Mouse (Mus musculus) lung, embryonic 16.5 days (tissue): ENCODE data around the gene Vcl. TPM values are rescaled to one million over a fixed set of nuclear protein-coding genes. Genes with fewer than 3 reads are reported as not detected.
A peak's percentile ranks its signal among the peaks of the same experiment; 100 is the strongest.

ENCODE experiments used
- ATAC-seq: fragments of 200-750 bp; cut with Nextera tagmentation; 2 replicates; pipeline ENCODE4 v1.8.0; 2017; ENCODE audit warnings: low read depth, mild to moderate bottlenecking, moderate library complexity
- H3K27ac ChIP-seq: fragments of 300-500 bp; sonication (generic); 2 replicates; pipeline ENCODE4 v1.5.1; 2014; ENCODE audit warnings: mild to moderate bottlenecking, control low read depth, low read length
- H3K27me3 ChIP-seq: fragments of 300-500 bp; sonication (generic); 2 replicates; pipeline ENCODE4 v1.6.1; 2014; ENCODE audit warnings: low read depth, low read length, mixed read lengths; ENCODE audit not compliant: control insufficient read depth, insufficient read depth
- H3K36me3 ChIP-seq: fragments of 300-500 bp; sonication (generic); 2 replicates; pipeline ENCODE4 v1.6.1; 2014; ENCODE audit warnings: low read length; ENCODE audit not compliant: control insufficient read depth, insufficient read depth
- H3K4me1 ChIP-seq: fragments of 300-500 bp; sonication (generic); replicated peaks from 2 replicates; pipeline ENCODE4 v1.6.1; 2014; ENCODE audit warnings: low read length, mixed read lengths; ENCODE audit not compliant: control insufficient read depth, insufficient read depth
- H3K4me2 ChIP-seq: fragments of 300-500 bp; sonication (generic); 2 replicates; pipeline ENCODE4 v1.6.1; 2014; ENCODE audit warnings: low read depth, low read length, control low read depth
- H3K4me3 ChIP-seq: fragments of 300-500 bp; sonication (generic); 2 replicates; pipeline ENCODE4 v1.5.1; 2014; ENCODE audit warnings: mild to moderate bottlenecking, low read length, control low read depth
- H3K9ac ChIP-seq: fragments of 300-500 bp; sonication (generic); 2 replicates; pipeline ENCODE4 v1.6.1; 2014; ENCODE audit warnings: low read length, control low read depth
- H3K9me3 ChIP-seq: fragments of 300-500 bp; sonication (generic); 2 replicates; pipeline ENCODE4 v1.6.1; 2016; ENCODE audit warnings: low read length; ENCODE audit not compliant: control insufficient read depth
- WGBS: fragments of 180-500 bp; shearing (Covaris S2); extraction: QIAGEN DNeasy Blood & Tissue Kit; methylation state at CpG from one replicate; pipeline ENCODE4 v1.1.7; 2014; 5-methylcytosine and 5-hydroxymethylcytosine counted together
- polyA plus RNA-seq: library from polyadenylated mRNA; unstranded; fragments of >200 nt; fragmentation: Nextera tagmentation; extraction: Ambion mirVana; gene quantifications from 2 replicates; pipeline ENCODE4 v1.2.1, GENCODE M21; 2015

The Vcl gene
- polyA plus RNA-seq, 1 experiment from 2014 or later, result 72.3 TPM

DNA sequence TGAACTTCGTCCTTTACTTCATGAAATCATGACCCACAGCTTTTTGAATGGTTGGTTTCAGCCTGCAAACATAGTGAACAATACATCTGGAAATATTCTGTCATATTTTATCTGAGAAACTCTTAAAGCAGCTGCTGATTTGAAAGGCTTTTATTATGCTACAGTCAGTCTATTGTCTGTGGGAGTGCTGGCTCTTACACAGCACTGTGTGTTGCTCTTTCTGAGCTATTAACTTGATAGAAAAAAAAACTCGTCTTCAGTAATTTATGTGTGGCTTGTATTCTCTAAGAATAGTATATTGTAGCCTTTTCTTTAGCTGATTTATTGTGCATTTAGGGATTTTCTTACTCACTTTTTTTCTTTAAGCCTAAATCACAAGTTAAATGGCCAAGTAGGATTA, 35.1 kb downstream of the Vcl start:
- Histone ChIP-seq H3K27me3 (no peaks in the 10 kb centered on the region), H3K9ac (no peak overlapping the region), H3K9me3 (no peaks in the 10 kb centered on the region), H3K4me3 (no peak overlapping the region), H3K36me3 (no peaks in the 10 kb centered on the region), H3K4me1 (peaks cover 3% of the 10 kb centered on the region), H3K4me2 (no peak overlapping the region), H3K27ac (no peak overlapping the region)
- WGBS, result 55% methylated on average over 2 of the region's 2 CpGs
- no peak for ATAC-seq

- Histone ChIP-seq H3K4me3 (no peak overlapping the region), H3K27me3 (no peaks in the 10 kb centered on the region), H3K27ac (no peak overlapping the region), H3K36me3 (no peaks in the 10 kb centered on the region), H3K4me1 (no peaks in the 10 kb centered on the region; the same call in 1 of the 2 replicates), H3K9ac (no peak overlapping the region), H3K4me2 (no peak overlapping the region), H3K9me3 (no peaks in the 10 kb centered on the region)
- 85% methylated on average over 3 of the region's 3 CpGs for WGBS
- no peak for ATAC-seq
These were observed 37.9 kb downstream of the Vcl start for GRCm38 (mm10) chr14:20966959-20967670.

DNA sequence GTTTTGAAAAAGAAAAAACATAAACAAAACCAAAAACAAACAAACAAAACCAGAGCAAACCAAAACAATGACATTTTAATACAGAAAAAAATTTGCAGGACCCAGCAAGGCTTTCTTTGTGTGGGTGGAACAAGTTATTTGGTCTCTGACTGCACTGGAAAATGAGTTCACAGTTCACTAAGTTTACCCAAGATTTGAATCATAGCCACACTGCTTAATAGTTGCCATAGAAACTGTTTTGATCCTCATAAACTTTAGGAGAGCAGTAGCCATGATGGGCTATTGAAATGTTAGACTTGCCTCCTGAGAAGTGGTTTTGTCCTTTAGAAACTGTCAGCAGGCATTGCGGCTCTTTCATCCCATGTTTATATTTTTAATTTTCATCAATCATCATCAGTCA, 39.9 kb downstream of the Vcl start:
- H3K4me2 ChIP-seq, result no peak overlapping the region
- H3K27ac ChIP-seq, result no peak overlapping the region
- WGBS, result 80% methylated on average over 1 of the region's 1 CpGs
- H3K9me3 ChIP-seq, result no peaks in the 10 kb centered on the region
- no peak overlapping the region for H3K9ac ChIP-seq
- H3K27me3 ChIP-seq, result no peaks in the 10 kb centered on the region
- H3K4me1 ChIP-seq, result no peaks in the 10 kb centered on the region; the same call in 1 of the 2 replicates
- no peaks in the 10 kb centered on the region for H3K36me3 ChIP-seq
- ATAC-seq, result no peak
- H3K4me3 ChIP-seq, result no peak overlapping the region

- H3K9ac ChIP-seq, result no peak overlapping the region
- H3K36me3 ChIP-seq, result no peaks in the 10 kb centered on the region
- no peak overlapping the region for H3K4me3 ChIP-seq
- no peaks in the 10 kb centered on the region for H3K9me3 ChIP-seq
- H3K4me1 ChIP-seq, result no peaks in the 10 kb centered on the region; the same call in none of the 2 replicates
- 55% methylated on average over 6 of the region's 6 CpGs for WGBS
- ATAC-seq, result no peak
- H3K27me3 ChIP-seq, result no peaks in the 10 kb centered on the region
- no peak overlapping the region for H3K27ac ChIP-seq
- no peak overlapping the region for H3K4me2 ChIP-seq
These were observed 41.2 kb downstream of the Vcl start for GRCm38 (mm10) chr14:20970389-20970788.

DNA sequence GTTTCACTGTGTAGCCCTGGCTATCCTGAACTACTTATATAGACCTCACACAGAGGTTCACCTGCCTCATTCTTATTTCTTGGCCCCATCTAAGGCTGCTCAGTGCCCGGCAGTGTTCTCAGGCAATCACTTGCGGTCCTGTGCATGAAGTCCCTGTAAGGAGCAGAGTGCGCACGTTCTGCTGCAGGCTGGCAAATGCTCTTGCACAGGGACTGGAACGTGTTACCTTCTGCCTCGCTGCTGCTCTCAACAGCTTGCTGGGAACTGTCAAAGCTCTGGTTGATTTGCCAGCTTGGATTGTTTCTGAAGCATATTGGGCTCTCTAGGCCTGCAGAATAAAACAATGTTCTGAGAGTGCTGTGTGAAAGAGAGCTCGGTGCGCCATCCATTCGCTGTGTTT, 41.7 kb downstream of the Vcl start:
- no peaks in the 10 kb centered on the region for H3K9me3 ChIP-seq
- WGBS, result 85% methylated on average over 9 of the region's 9 CpGs
- H3K27ac ChIP-seq, result no peak overlapping the region

GRCm38 (mm10) chr14:20973821-20974220, 44.6 kb downstream of the Vcl start:
- no peak overlapping the region for H3K4me3 ChIP-seq
- no peak overlapping the region for H3K27ac ChIP-seq
- ATAC-seq, result peak; percentile 23; the same call in 1 of the 2 replicates
- no peak overlapping the region for H3K9ac ChIP-seq
- H3K36me3 ChIP-seq, result no peaks in the 10 kb centered on the region
- H3K9me3 ChIP-seq, result no peaks in the 10 kb centered on the region
- peaks cover 5% of the 10 kb centered on the region for H3K4me1 ChIP-seq
- H3K4me2 ChIP-seq, result no peak overlapping the region
- no peaks in the 10 kb centered on the region for H3K27me3 ChIP-seq

More for the DNA sequence above, 41.7 kb downstream of the Vcl start:
- Histone ChIP-seq H3K4me1 (no peaks in the 10 kb centered on the region; the same call in none of the 2 replicates), H3K9ac (no peak overlapping the region), H3K4me3 (no peak overlapping the region), H3K36me3 (no peaks in the 10 kb centered on the region), H3K4me2 (no peak overlapping the region), H3K27me3 (no peaks in the 10 kb centered on the region)
- no peak for ATAC-seq

DNA sequence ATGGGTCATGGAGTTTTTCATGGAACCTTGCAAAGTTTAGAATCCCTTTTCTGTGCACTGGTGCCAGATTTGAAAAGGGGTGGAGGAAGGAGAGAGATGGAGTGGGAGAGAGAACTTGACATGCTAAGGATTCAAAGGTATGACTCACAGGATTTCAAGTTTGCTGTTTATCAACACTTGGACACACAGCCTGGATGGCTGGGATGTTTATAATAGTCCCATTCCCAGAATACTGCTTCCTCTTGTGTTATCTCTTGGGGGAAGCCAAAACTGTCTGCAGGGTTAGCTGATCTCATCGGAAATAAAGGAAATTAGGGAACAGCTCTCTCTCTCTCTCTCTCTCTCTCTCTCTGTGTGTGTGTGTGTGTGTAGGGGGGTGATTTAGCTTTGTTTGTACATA, 47.5 kb downstream of the Vcl start:
- Histone ChIP-seq H3K9ac (no peak overlapping the region), H3K4me2 (no peak overlapping the region), H3K4me3 (no peak overlapping the region), H3K9me3 (no peaks in the 10 kb centered on the region), H3K27me3 (no peaks in the 10 kb centered on the region), H3K27ac (no peak overlapping the region), H3K4me1 (peaks cover 5% of the 10 kb centered on the region), H3K36me3 (no peaks in the 10 kb centered on the region)
- peak; percentile 65; the same call in 1 of the 2 replicates for ATAC-seq
- WGBS, result 14% methylated on average over 1 of the region's 1 CpGs

DNA sequence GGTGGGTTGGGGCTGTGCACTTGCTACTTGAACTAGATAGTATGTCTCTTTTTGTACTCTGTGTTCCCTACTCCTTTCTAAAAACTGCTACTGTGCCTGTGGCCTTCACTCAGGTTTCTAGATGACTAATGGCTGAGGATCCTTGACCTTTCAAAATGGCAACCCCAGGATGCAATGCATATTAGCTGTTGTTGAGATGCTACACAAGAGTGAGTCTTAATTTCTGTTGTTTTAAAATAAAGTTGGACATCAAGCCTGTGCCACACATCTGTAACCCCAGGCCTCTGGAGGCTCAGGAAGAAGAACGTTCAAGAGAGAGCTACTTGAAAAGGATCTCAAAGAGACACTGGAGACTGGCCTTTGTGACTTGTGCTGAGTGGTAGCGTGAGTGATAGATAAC, 48.5 kb downstream of the Vcl start:
- WGBS, result 44% methylated on average over 2 of the region's 2 CpGs
- H3K4me3 ChIP-seq, result no peak overlapping the region
- peaks cover 5% of the 10 kb centered on the region for H3K4me1 ChIP-seq
- no peak overlapping the region for H3K9ac ChIP-seq
- no peak overlapping the region for H3K27ac ChIP-seq
- H3K27me3 ChIP-seq, result no peaks in the 10 kb centered on the region
- no peaks in the 10 kb centered on the region for H3K9me3 ChIP-seq
- no peak overlapping the region for H3K4me2 ChIP-seq
- H3K36me3 ChIP-seq, result no peaks in the 10 kb centered on the region
- no peak for ATAC-seq

DNA sequence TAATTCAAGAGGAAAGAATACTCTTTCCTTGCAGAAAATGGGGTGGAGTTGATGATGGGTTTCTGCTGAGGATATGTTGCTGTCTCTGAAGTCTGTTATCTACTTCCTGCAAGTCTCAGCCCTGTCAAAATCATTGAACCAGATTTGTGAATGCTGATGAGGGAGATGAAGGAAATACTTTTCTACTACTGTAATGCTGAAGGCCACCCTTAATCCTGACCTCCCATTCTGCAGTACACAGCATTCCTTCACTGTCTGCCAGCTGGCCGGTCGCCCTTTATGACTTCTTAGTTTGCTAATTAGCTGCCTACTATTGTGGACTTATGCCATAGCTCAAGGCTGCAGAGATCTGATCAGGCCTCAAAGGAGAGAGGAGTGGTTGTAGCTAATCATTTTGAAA, 54.6 kb downstream of the Vcl start:
- no peak overlapping the region for H3K4me2 ChIP-seq
- peak overlapping the region; percentile 4; the same call in 1 of the 2 replicates for H3K27ac ChIP-seq
- H3K27me3 ChIP-seq, result no peaks in the 10 kb centered on the region
- no peak overlapping the region for H3K4me3 ChIP-seq
- 0 out of 2 replicates have a peak, but pooled peaks cover 6% of the 10 kb centered on the region for H3K4me1 ChIP-seq
- H3K9ac ChIP-seq, result no peak overlapping the region
- peaks cover 6% of the 10 kb centered on the region for H3K36me3 ChIP-seq
- ATAC-seq, result peak; percentile 90
- WGBS, result 41% methylated on average over 2 of the region's 2 CpGs
- no peaks in the 10 kb centered on the region for H3K9me3 ChIP-seq
